Mouse (Mus musculus) kidney, adult 11 months (tissue): ENCODE data around the gene Ppp2r3a.
A peak's percentile ranks its signal among the peaks of the same experiment; 100 is the strongest.

Experiments
- DNase-seq: peaks from one replicate; pipeline ENCODE4 v3.0.0; 2022

Gene Ppp2r3a

DNA sequence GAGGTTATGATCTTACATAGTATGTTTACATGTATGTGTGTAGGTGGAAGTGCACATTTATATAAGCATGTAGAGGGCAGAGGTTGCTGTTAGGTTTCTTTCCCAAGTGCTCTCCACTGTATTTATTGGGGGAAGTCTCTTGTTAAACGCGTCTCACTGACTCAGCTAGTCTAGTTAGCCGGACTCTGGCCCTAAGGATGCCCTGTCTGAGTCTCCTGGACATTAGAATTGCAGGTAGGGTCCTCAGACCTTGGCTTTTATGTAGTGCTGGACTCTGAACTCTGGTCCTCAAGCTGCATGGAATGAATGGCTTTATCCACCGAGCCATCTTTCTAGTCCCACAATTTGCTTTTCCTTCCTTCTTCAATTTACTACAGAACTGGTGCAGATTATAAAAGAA is 108.0 kb downstream of the Ppp2r3a start:
- DNase-seq = no peak

- DNase-seq = no peak
Observed at GRCm38 (mm10) chr9:101114182-101114884, 137.3 kb downstream of the Ppp2r3a start.

DNA sequence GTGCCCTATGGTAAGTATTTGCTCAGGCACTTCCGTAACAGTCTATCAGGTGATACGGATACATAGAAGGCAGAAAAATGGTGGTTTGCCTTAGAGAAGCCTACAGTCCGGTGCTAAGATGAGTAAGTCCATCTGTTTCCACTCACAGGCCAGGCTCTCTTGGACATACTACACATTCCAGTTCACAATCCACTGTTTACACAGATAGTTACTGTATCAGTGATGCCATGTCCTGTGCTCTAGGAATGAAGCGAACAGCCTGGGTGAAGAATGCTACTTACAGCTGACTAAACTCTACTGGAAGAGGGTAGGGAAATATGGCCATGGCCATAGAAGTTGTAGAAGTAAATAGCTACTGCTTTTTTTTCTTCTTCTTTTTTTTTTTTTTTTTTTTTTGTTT is 138.3 kb downstream of the Ppp2r3a start:
- no peak for DNase-seq

DNA sequence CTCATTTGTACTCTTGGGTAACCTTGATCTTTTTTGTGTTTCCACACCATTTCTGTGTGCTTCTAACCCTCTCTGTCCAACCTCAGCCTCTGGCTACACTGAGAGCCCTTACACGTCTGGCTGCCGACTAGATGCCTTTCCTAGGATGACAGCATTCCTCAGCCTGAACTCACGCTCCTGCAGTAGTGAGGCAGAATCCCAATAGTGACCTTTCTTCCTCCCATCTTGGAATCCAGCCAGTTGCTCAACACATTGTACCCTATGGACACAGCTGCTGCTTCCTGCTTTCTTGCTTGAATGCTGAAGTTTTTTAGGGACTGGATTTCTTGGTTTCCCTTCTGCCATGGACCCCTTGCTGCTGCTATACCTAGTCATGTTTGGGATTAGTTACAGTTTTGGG is 141.6 kb downstream of the Ppp2r3a start:
- DNase-seq = peak; percentile 53

GRCm38 (mm10) chr9:101107386-101107785 is 144.2 kb downstream of the Ppp2r3a start:
- DNase-seq = no peak

DNA sequence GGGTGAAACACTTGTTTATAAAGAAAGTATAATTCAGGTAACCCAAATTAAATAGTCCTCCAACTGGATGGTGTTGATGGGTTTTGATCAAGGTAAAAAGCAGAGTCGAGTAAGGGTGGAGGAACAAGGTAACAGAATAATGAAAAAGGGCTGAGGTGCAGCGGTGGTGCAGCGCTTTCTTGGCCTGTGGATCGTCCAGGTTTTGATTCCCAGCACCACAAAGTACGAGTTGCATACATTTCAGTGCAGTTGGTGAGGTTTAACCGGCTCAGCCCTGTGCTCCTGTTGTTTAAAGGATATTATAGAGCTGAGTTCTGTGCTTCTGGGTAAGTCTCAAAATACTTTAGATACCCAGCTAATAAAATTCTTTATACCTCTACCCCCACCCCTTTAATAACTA is 145.9 kb downstream of the Ppp2r3a start:
- no peak for DNase-seq

DNA sequence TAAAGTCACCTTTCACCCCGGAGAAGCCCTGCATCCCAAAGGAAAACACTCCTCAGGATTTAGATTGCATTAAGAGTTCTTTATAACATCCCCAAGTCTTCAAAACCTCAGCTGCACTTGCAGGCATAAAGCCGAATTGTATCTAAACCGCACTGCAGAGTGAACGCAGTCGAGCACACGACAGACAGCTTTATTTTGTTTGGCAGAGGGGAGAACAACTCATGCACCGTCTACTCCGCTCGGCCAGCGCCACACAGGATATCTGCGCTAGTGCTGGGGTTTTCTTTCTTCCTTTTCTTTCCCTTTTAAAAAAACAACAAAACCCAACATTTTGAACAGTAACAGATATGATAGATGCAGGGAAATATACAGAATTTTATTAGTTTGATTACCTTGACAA is 146.7 kb downstream of the Ppp2r3a start:
- DNase-seq = no peak

DNA sequence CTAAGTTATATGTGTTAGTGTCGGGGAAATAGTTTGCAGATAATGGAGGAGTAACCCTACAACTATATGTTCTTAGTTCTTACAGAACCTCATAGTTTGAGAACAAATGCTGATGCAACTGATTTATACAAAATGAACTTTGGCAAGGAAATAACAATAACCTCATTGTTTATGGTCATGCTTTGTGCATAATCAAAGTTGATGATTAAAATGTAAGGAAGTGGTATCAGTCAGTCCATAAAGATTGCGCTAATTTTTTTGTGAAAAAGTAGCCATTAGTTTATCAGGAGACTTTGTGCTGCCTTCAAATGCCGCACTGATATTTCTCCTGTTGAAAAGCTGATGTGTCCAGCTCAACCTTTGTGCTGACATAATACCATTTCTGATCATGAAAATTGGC is 149.3 kb downstream of the Ppp2r3a start:
- no peak for DNase-seq

- no peak for DNase-seq
Observed at GRCm38 (mm10) chr9:101101547-101101946, 150.0 kb downstream of the Ppp2r3a start.

GRCm38 (mm10) chr9:101100163-101100562 is 151.4 kb downstream of the Ppp2r3a start:
- no peak for DNase-seq

DNA sequence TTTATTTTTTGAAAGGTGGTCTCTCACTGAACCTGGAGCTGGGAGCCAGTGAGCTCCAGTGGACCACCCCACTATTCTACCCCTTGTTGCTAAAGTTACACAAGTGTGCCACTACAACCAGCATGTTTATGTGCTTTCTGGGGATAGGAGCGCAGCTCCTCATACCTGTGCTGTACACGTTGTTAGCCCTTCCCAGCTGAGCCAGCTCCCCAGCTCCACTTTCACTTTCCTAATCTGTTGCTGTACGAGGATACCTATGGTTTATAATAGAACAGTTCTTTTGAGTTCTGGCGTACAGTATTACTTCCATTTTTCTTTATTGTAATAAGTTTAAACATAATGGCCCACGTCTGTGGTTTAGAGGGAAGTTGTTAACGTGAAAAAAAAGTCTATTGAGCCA is 152.2 kb downstream of the Ppp2r3a start:
- DNase-seq = no peak

DNA sequence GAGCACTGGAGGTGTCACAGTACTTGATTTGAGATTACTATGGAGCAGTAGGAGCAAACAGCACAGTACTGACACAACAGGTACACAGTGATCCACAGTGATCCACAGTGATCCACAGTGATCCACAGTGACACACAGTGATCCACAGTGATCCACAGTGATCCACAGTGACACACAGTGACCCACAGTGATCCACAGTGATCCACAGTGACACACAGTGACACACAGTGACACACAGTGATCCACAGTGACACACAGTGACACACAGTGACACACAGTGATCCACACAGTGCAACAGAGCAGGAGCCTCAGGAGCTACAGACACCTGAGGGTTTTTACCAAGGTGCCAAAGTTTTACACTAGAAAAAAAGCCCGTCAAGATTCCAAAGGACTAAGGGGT is 154.1 kb downstream of the Ppp2r3a start:
- DNase-seq = no peak

GRCm38 (mm10) chr9:101096461-101096860 is 155.1 kb downstream of the Ppp2r3a start:
- DNase-seq = no peak

- no peak for DNase-seq
Observed at GRCm38 (mm10) chr9:101095425-101095824, 156.2 kb downstream of the Ppp2r3a start.

- no peak for DNase-seq
Observed at GRCm38 (mm10) chr9:101083728-101084127, 167.9 kb downstream of the Ppp2r3a start.

DNA sequence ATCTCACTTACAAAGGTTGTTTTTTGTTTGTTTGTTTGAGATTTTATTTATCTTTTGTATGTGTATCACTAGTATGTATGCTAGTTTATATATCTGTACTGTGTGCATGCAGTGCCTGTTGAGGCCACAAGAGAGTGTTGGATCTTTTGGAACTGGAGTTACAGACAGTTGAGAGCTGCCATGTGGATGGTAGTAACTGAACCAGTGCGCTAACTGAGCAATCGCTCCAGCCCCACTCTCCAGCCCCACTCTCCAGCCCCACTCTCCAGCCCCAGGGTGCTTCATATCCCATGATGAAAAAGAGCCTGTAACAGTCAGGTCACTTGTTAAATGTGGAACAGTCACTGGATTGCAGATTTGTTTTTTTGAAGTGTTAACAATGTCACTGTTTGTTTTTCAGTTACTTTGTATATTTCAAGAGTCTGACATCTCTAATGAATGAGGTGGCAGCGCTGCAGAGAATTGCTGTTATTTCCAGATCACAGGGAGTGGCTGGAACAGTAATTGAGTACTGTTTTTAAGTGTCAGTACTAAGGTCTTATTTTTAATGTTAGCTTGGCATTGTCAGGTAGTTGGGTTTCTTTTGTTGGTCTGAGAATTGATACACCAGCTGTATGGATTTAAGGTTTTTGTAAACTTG is 171.4 kb downstream of the Ppp2r3a start:
- DNase-seq = no peak

GRCm38 (mm10) chr9:101078579-101078978 is 173.0 kb downstream of the Ppp2r3a start:
- peak; percentile 3 for DNase-seq

DNA sequence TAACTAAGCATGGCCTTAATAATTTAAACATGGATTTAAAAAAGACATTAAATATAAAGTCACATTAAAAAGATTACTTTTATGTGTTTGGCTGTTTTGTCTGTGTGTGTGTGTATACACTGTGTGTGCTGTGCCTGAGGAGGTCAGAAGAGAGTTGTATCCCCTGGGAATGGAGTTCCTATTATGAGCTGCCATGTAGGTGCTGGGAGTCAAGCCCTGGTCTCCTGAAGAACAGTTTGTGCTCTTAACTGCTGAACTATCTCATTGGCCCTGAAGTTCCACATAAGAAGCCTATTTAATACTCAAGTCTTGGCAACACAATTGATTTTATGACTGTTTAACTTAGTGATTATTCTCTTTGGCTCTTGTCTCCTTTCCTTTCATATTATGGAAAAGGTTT is 174.1 kb downstream of the Ppp2r3a start:
- no peak for DNase-seq

DNA sequence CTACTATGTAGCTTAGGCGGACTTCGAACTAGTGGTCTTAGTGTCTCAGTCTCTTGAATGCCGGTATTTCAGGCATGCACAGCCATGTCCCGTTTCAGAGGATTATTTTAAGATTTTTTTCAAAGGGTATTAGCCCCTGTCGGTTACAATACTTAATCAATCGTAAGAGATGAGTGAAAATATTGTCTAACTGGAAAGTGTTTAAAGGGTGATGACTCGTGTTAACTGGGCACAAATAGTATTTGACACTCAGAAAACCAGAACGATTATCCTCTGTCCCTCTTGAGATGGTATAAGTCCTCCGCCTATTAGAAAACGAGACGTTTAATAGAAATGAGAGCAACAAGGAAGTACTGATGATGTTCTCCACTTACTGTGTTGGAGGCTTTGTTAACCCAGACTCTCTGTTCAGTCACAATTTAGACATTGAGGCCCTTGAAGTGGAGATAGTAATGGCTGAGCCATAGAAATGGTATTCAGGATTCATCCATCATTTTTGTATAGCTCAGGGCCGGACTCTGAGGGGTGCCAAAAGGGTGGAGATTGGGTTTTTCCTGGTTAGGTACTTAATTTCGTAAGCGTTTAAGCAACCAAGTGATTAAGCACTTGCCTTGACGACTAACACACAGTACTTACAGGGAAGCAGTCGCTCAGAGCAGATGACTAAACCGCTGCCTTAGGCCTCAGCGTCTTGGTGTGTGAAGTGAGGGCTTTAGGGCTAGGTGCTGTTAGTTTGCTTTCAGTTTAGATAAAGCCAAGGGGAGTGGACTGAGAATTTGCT is 175.3 kb downstream of the Ppp2r3a start:
- no peak for DNase-seq

DNA sequence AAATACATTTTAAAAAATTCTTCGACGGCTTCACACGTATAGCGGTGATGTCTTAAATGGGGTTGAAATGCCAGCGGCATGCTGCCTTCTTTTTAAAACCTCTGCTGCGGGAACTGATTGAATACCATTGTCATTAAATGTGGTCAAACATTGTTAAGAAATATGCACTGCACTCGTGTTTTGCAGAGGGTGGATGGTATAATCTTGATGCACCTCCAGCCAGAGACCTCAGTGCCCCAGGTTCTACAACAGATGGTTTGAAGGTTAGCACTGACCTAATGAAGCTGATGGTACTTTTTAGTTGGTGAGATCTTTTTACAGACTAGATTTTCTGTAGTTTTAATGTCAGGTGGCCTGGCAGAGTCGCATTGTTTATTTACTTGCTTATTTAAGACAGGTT is 175.9 kb downstream of the Ppp2r3a start:
- peak; percentile 4 for DNase-seq

DNA sequence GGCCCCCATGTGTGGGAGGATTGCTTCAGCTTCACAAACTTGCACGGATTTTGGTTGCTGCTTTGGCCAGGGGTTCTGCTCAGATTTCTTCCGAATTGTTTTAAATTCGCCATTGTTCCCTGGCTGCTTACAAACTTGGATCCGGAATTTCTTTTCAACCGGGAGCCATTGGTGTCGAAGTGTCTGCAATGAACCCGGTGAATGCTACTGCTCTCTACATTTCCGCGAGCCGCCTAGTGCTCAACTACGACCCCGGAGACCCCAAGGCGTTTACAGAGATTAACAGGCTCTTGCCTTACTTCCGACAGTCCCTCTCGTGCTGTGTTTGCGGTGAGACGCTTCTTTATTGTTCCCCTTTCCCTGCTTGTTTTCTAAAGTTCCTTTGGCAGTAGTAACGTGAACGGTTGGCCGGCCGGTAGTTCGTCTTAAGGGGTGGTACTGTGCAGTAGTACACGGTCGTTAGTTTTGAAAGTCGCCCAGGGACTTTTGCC is 176.5 kb downstream of the Ppp2r3a start:
- DNase-seq = peak; percentile 29

DNA sequence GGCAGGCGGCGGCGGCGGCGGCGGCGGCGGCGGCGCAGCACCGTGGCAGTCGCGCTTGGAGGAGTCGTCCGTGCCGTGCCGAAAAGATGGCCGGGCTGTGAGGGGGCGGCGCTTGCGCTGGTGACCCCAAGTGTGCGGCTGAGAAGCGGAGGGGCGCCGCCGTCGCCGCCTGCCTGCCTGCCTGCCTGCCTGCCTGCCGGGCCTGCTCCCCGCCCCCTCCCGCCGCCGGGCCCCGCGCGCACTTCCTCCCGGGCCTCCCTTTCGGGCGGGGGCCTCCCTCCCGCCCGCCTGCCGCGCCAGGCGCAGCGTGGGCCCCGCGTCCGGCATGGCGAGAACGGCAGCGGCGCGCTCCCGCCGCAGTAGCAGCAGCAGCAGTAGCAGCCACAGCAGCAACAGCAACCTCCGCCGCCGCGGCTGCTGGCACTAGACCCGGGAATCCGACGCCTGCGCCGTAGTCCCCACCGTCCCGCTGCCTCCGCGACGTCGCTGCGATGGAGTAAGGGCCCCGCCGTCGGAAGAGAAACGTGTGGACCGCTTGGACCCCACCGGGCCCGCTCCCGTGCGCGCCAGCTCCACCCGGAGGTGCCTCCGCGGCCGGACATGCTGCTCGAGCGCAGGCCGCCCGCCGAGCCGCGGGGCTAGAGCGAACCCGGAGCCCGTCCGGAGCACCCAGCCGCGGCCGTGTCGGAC is 177.1 kb downstream of the Ppp2r3a start:
- peak; percentile 83 for DNase-seq

DNA sequence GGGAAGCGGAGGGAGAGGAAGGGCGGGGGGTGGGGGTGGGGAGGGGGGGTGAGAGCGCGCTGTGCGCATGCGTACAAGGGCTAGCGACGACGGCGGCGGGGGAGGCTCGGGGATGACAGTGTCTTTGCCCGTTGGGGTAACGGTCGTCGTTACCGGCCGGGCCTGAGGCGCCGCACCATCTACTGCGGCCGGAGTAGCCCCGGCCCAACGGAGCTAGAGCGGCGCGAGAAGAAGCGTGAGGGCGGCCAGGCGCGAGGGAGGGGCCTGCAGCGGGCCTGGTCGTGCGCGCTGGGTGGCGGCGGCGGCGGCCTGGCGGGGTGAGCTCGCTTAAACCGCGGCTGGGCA is 177.6 kb downstream of the Ppp2r3a start, which contains the start of gene Msl2:
Gene Msl2, plus strand, starts transcription at position 115 of the 345 bp plus-strand sequence.
- DNase-seq = no peak
